Mouse (Mus musculus) heart, postnatal 4 days (tissue): ENCODE measurements around the gene Col6a6. TPM values are rescaled to one million over a fixed set of nuclear protein-coding genes. Genes with fewer than 3 reads are reported as not detected.

Experiments used
- DNase-seq: peaks from one replicate; pipeline ENCODE4 v3.0.0; 2021
- total RNA-seq, 2 experiments: library from RNA; stranded (reverse); gene quantifications; 2 replicates each; pipeline ENCODE4 v1.2.3; 2021

Gene Col6a6
- total RNA-seq, 2 experiments from 2014 or later: 16.6 to 18.3 TPM

DNA sequence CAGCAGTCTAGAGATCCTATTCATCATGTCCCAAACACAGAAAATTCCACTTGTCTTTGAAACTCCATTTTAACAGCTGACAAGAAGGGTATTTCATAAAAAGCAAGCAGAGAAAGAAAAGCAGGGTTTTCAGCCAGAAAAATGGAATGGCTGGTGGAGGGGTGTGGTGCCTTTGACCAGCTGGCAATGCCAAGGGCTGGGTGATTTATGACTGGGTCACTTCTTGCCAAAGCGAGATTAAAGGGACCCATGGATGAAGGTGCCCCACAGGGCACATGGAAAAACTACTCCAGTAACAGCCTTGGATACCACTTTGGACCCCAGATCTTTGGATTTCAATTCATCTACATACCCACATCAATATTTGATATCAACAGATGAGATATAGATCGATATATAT, 93.3 kb downstream of the Col6a6 start:
- DNase-seq: no peak

GRCm38 (mm10) chr9:105731976-105732375, 96.0 kb downstream of the Col6a6 start:
- DNase-seq: peak; percentile 50

DNA sequence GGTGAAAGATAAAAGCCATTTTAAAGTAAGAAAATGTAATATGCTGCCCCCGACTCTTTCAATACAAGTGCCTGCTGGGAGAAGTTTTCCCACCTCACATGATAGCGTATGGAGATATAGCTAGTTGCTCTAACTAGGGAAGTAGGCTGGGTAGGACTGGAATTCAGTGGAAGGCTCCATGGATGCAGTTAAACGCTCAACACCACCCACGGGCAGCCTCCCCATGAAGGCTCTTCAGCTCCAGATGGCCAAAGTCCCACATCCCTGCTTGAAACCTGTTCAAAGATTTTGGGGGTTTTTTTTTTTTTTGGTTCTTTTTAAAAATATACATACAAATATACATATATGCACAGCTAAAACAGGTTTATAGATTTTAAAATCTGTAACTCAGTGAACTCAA, 107.5 kb downstream of the Col6a6 start:
- no peak for DNase-seq

DNA sequence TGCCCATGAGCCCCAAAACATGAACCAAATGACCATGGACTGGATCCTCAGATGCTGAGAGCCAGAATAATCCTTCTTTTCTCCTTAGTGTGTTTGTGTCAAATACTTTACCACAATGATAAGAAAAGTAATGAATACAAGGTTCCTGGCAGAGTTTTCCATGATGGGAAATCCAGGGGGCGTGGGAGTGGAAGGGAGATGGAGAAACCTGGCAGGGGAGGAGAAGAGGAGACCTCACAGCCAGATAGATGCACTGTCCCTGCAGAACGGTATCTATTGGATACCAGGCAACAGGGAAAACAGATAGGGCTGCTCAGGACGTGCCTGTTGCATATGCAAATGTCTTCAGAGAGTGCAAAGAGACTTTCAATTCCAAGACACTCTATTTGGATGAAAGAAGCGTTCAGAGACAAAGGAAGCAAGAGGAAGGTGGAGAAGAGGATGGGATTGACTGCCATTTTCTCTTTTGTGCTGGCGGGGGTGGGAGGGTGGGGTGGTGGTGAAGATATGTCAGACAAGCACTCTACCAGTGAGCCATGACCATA, 108.0 kb downstream of the Col6a6 start:
- no peak for DNase-seq

DNA sequence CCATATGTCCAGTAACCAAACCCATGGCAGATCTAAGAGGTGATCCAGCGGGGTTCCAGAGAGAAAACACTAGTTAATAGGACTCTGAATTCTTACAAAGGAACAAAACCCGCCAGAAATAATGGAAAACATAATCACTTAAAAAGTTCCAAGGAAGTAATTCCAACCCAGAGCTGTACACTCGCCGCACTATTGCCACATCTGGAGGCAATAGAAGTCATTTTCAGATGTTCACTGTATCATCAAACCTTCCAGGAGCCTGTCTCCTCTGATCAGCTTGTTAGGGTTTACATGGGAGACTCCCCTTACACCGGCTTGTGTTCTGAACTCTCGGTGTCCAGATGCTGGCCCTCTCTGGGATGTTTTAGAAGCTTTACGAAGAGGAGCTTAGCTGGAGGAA, 108.6 kb downstream of the Col6a6 start:
- DNase-seq: no peak

- DNase-seq: no peak
Measured at GRCm38 (mm10) chr9:105712049-105712448, 115.9 kb downstream of the Col6a6 start.

DNA sequence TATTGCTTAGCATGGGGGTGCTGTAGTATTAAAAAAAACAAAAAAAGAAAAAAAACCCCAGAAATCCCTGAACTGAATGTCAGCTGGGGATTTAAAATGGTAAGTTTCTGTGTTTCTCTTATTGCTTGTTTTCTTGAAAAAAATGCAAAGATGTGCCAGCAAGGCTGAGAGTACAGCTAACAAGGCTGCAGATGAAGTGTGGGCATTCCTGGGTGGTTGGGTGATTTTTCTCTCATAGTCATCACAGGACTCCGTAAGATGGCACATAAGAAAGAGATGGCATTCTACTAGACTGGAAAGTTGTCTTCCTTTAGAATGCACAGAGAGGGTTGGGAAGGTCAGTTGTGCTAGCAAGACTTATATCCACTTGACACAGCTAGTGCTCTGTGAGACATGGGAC, 122.9 kb downstream of the Col6a6 start:
- no peak for DNase-seq

- DNase-seq: no peak
Measured at GRCm38 (mm10) chr9:105704226-105704932, 123.6 kb downstream of the Col6a6 start.

DNA sequence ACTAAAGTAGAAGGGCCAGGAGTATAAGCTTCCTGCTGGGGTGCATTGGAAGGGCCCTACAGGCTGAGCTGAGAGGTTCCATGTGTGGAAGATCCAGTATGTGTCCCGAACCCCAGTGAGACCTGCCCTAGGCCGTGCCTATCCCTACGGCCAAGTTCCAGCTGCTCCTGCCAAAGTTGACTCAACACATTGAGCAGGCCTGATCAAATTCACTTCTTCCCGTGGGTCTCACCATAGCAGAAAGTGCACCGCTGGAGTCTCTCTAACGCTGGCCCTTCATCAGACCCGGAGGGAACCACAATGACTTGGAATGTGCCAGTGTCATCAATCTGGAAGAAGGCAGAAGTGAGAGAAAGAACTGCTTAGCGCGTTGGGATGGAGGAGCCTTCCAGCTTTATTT, 126.0 kb downstream of the Col6a6 start:
- DNase-seq: peak; percentile 16

DNA sequence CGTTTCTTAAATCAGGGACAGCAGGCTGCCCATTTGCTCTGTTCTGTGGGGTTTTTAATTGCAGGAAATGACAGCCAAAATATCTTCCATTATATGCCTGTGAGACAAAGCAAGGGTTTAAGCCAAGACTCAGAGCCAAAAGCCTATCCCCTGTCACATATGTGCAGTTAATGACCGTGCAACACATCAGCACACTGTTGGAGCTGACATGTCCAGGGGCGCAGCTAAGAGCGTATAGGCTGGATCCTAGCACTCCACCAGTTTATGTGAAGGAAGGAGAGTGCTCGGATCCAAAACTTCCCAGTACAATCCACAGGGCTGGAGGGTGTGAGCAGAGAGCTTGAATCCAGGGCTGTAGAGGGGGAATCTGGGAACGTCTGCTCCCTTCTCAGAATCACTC, 127.3 kb downstream of the Col6a6 start:
- no peak for DNase-seq

DNA sequence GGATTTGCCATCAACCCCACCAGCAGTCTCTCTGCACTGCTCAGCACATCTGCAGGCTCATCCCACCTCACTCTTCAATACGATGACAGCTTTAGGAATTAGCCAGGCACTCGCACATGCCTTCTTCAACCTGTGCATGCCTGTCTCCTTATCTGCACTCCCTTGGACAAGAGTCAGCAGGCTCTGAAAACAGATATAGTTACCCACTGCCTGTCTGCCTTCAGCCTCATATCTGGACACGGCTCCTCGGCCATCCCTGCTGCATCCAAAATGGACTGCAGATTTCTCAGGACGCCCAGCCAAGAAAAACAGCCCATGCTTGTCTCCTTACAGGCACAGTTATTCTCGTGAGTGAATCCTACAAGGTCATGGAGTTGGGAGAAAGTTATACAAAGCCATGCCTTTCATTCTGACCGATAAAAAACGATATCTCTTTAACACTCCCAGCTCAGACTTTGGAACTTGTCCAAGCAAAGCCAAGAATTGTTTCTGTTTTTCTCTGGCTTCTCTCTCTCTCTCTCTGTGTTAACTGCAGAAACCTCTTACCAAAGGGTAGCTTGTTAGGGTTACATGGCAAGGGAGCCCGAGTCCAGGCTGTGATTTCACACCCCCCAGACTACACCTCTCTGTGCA, 130.1 kb downstream of the Col6a6 start:
- peak; percentile 64 for DNase-seq

- DNase-seq: peak; percentile 40
Measured at GRCm38 (mm10) chr9:105696818-105697564, 131.0 kb downstream of the Col6a6 start.

GRCm38 (mm10) chr9:105693854-105694253, 134.1 kb downstream of the Col6a6 start:
- DNase-seq: peak; percentile 94

- no peak for DNase-seq
Measured at GRCm38 (mm10) chr9:105693056-105693455, 134.9 kb downstream of the Col6a6 start.

GRCm38 (mm10) chr9:105692472-105692871, 135.5 kb downstream of the Col6a6 start:
- DNase-seq: no peak

DNA sequence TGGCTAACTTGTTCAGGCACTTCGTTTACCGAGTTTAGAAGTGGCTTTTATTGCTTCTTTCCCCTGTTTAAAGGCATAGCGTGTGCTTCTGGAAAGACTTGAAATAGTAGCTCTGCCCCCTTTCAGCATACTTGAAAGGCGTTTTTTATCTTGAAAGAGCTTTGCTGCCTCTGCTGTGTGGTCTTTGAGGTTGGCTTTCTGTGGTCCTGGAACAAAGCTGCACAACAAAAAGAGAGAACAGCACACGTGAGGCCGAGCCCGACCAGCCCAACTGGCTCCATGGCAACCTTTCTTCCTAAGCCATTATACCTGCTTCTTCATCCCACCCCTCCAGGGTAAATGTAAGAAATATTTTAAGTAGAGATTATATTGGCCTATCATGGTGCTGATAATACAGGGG, 138.5 kb downstream of the Col6a6 start:
- DNase-seq: no peak

DNA sequence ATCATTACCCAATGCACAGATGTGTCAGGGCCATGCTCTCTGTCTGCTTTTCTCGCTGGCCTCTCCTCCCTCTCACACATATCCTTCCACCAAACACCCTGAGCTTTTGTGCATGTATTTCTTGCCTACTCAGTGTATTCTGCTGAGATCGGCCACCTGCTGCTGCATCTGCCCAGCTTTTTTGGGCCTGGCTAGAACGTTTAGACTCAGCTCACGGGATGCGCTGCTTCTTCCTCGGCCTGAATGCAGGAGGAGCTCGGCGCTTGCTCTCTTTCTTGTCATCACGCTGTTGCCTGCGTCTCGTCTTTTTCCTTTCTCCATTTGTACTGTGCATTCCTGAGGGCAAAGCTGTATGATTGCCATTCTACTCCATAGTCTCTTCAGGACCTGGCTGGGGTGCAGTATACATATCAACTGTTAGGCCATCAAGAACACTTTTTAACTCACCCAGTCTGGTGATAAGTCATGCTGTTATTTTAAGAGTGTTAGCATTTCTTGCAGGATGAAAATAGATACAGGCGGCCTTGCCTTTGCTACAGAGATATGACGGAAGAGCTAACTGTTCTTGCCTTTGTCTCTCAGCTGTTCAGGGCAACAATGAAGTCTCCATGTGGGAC, 143.3 kb downstream of the Col6a6 start:
- no peak for DNase-seq

- DNase-seq: no peak
Measured at GRCm38 (mm10) chr9:105681386-105681785, 146.6 kb downstream of the Col6a6 start.

DNA sequence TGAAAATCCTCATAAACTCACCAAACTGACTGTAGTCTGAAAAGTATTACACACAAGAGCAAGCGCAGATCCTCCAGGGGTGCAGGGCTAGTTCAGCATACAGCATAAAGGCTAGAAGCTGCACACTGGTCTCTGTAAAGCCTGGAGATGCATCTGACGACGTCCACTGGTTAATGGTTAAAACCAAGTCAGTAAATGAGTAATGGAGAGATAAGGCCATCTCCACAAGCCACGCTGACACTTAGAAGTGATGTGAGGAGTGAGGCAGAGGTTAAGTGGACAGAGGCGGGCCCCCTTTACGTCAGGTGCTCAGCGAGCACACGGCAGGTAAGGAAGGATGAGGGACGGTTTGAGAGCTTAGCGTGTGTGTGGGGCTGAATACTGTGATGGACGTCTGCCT, 152.0 kb downstream of the Col6a6 start:
- no peak for DNase-seq

DNA sequence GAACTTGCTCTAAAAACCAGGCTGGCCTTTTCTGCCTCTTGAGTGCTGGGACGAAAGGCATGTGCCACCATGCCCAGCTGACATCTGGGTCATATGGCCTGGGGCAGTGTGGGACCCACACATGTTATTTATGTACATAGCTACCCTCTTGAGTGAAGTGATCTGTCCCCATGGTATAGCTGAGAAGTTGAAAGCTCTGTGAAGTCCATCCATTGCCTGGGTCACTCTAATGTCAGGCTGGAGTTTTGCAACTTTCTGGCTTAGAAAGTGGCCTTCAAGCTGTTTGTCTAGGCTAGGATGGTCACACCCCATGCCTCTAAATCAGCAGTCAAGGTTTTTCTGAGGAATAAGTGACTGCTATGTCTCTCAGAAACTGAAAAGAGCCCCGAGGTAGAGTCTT, 155.9 kb downstream of the Col6a6 start:
- no peak for DNase-seq

GRCm38 (mm10) chr9:105670916-105671315, 157.0 kb downstream of the Col6a6 start:
- DNase-seq: no peak

- DNase-seq: no peak
Measured at GRCm38 (mm10) chr9:105665269-105665668, 162.7 kb downstream of the Col6a6 start.

GRCm38 (mm10) chr9:105659877-105660276, 168.1 kb downstream of the Col6a6 start:
- DNase-seq: no peak
